Mouse (Mus musculus): ENCODE results near the gene Zfp420.

DNA sequence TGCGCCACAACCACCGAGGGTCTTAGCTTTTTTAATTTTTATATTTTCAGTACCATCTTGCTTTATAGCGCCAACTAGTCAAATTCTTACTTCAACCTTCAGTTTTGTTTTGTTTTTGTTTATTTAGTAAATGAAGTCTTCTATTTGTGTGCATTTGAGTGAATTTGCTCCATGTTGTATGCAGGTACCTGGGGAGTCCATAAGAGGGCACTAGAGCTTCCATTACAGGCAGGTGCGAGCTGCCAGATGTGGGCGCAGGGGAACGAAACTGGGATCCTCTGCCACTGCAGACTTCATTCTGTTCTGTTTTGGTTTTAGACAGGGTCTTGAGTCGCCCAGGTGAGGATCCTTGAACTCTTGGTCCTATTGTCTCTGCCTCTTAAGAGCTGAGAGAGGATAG lies 1.9 kb downstream of the Zfp420 start:
- TF ChIP-seq CTCF (IDR thresholded peaks at IDR 0.05; ENCODE audit: low read depth, low read length) (peak; percentile 75), POLR2A (IDR thresholded peaks at IDR 0.05; ENCODE audit: insufficient read depth, low read length) (no peak), EP300 (IDR thresholded peaks at IDR 0.05; ENCODE audit: insufficient read depth, low read depth, low read length) (no peak)

Measured in ES-Bruce4 (cell line).